In the genomic region with DNA sequence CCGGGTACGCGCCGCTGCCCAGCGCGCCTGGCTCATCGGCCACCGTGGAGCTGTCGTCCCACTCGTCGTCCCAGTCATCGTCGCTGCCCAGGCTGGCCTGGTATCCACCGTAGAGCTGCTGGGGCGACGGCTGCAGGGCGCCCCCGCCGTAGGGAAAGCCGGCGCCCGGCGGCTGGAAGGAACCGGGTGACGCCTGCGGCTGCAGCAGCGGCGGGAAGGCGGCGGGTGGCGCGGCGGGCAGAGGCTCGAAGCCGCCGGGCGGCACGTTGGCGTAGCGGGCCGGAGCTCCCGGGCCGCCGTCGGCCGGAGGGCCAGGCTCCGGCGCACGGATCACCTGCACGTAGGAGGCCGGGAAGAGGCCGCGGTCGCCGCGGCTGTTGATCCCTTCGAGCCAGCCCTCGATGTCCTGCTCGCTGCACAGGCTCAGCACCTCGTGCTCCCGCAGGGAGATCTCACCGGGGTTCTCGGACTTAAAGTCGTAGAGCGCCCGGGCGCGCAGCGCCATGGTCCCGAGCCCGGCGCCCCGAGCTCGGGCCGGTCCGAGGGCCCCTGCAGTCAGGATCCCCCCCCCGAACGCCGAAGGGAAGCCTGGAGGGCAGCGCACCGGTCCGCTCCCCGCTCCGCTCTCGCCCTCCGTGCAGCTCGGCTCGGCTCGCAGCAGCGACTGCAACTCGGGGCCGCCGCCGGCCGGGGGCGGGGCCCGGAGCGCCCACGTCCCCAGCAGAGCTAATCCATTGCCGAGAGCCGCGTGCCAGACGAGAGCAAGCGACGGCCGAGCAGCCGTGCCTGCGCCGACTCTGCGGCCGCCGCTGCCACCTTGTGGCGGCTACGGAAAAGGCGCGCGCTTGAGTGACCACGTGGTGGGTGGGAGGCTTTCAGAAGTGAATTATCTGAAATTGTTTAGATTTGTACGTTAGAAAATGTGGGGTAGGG, we compare ENCODE assay signal across 8 mouse cellular contexts. TPM values are rescaled to one million over a fixed set of nuclear protein-coding genes. Genes with fewer than 3 reads are reported as not detected.
DNase-seq lines count a peak whose midpoint lies in the region; ATAC-seq and TF ChIP-seq lines count a peak whose summit lies in the region.

A gene (minus strand): TSS at position 674 of the 933 bp plus-strand sequence.

- H3K9me3 ChIP-seq in E14TG2a.4 (ENCODE audit: low read length), result no peaks in the 10 kb centered on the region
- H3K9me3 ChIP-seq in forebrain, embryonic 12.5 days, result no peaks in the 10 kb centered on the region
- H3K9me3 ChIP-seq in heart, embryonic 16.5 days (replicated peaks; ENCODE audit: control insufficient read depth, low read length), result no peaks in the 10 kb centered on the region
- H3K9me3 ChIP-seq in liver, embryonic 14.5 days (ENCODE audit: control insufficient read depth, low read length), result no peaks in the 10 kb centered on the region
- H3K9me3 ChIP-seq in stomach, embryonic 15.5 days, result no peaks in the 10 kb centered on the region

- WGBS in forebrain, embryonic 12.5 days, result under 1% methylated on average over 97 of the region's 119 CpGs
- WGBS in heart, embryonic 16.5 days, result under 1% methylated on average over 119 of the region's 119 CpGs
- WGBS in liver, embryonic 14.5 days (ENCODE audit: insufficient replicate concordance), result under 1% methylated on average over 100 of the region's 119 CpGs
- WGBS in stomach, embryonic 15.5 days, result under 1% methylated on average over 112 of the region's 119 CpGs

- peak; percentile 95 for ATAC-seq in forebrain, embryonic 12.5 days (ENCODE audit: low FRiP score)
- peak; percentile 89 for ATAC-seq in heart, embryonic 16.5 days (replicated peaks; ENCODE audit: extremely low read depth, insufficient read depth, low FRiP score)
- ATAC-seq in liver, embryonic 14.5 days (ENCODE audit: insufficient read depth), result peak; percentile 88
- ATAC-seq in stomach, embryonic 15.5 days (ENCODE audit: insufficient read depth, low FRiP score, low read depth), result peak; percentile 89

- no peak for TF ChIP-seq EP300 in liver, embryonic 14.5 days (IDR thresholded peaks at IDR 0.05; ENCODE audit: low read depth)

- peaks cover 25% of the 10 kb centered on the region for H3K36me3 ChIP-seq in E14TG2a.4 (ENCODE audit: insufficient read depth, low read length)
- no peaks in the 10 kb centered on the region for H3K36me3 ChIP-seq in forebrain, embryonic 12.5 days (replicated peaks)
- H3K36me3 ChIP-seq in heart, embryonic 16.5 days (ENCODE audit: control insufficient read depth, insufficient read depth), result no peaks in the 10 kb centered on the region
- no peaks in the 10 kb centered on the region; the same call in 1 of the 2 replicates for H3K36me3 ChIP-seq in liver, embryonic 14.5 days (replicated peaks; ENCODE audit: control insufficient read depth, insufficient read depth, low read depth)
- no peaks in the 10 kb centered on the region for H3K36me3 ChIP-seq in stomach, embryonic 15.5 days

- peak within 1 kb of the TSS; percentile 87 for H3K4me2 ChIP-seq in forebrain, embryonic 12.5 days
- peak within 1 kb of the TSS; percentile 84 for H3K4me2 ChIP-seq in heart, embryonic 16.5 days (ENCODE audit: low read depth, low read length)
- H3K4me2 ChIP-seq in liver, embryonic 14.5 days (ENCODE audit: low read depth), result peak within 1 kb of the TSS; percentile 90
- peak within 1 kb of the TSS; percentile 86 for H3K4me2 ChIP-seq in stomach, embryonic 15.5 days

- H3K4me1 ChIP-seq in E14TG2a.4 (replicated peaks; ENCODE audit: low read depth, low read length), result peaks cover 56% of the 10 kb centered on the region
- H3K4me1 ChIP-seq in forebrain, embryonic 12.5 days, result peaks cover 44% of the 10 kb centered on the region
- peaks cover 31% of the 10 kb centered on the region for H3K4me1 ChIP-seq in heart, embryonic 16.5 days (ENCODE audit: control insufficient read depth, insufficient read depth, low read length)
- peaks cover 0 to 17% of the 10 kb centered on the region in 2 experiments; a peak in 3 of 4 replicates for H3K4me1 ChIP-seq in liver, embryonic 14.5 days (replicated peaks; ENCODE audit: control insufficient read depth in 2 of 2, insufficient read depth in 2 of 2, low read length in 1 of 2)
- H3K4me1 ChIP-seq in stomach, embryonic 15.5 days, result peaks cover 36% of the 10 kb centered on the region

- TF ChIP-seq CTCF in E14TG2a.4 (conservative IDR thresholded peaks at IDR 0.05; ENCODE audit: low read length), result no peak
- peak; percentile 91 for TF ChIP-seq CTCF in liver, embryonic 14.5 days (IDR thresholded peaks at IDR 0.05; ENCODE audit: low read depth)

- H3K27me3 ChIP-seq in E14TG2a.4 (ENCODE audit: insufficient read depth, low read length), result peaks cover 32% of the 10 kb centered on the region
- H3K27me3 ChIP-seq in forebrain, embryonic 12.5 days, result no peaks in the 10 kb centered on the region
- no peaks in the 10 kb centered on the region for H3K27me3 ChIP-seq in heart, embryonic 16.5 days (ENCODE audit: control insufficient read depth, insufficient read depth, low read length)
- H3K27me3 ChIP-seq in liver, embryonic 14.5 days (ENCODE audit: control insufficient read depth, insufficient read depth, low read length), result no peaks in the 10 kb centered on the region
- no peaks in the 10 kb centered on the region for H3K27me3 ChIP-seq in stomach, embryonic 15.5 days (replicated peaks)

- H3K4me3 ChIP-seq in E14TG2a.4 (replicated peaks; ENCODE audit: low read length), result peak within 1 kb of the TSS; percentile 94
- H3K4me3 ChIP-seq in forebrain, embryonic 12.5 days (replicated peaks), result peak within 1 kb of the TSS; percentile 76
- H3K4me3 ChIP-seq in heart, embryonic 16.5 days (ENCODE audit: low read length), result peak within 1 kb of the TSS; percentile 88
- peak within 1 kb of the TSS; percentile 49 to 77 for H3K4me3 ChIP-seq in liver, embryonic 14.5 days (ENCODE audit: insufficient read depth in 1 of 2, low read depth in 2 of 2, low read length in 2 of 2)
- H3K4me3 ChIP-seq in stomach, embryonic 15.5 days (replicated peaks), result peak within 1 kb of the TSS; percentile 91

- H3K27ac ChIP-seq in forebrain, embryonic 12.5 days, result peak within 1 kb of the TSS; percentile 88
- H3K27ac ChIP-seq in heart, embryonic 16.5 days (ENCODE audit: low read length), result peak within 1 kb of the TSS; percentile 95
- no peak within 1 kb of the TSS; the same call in 1 of the 2 replicates for H3K27ac ChIP-seq in liver, embryonic 14.5 days
- peak within 1 kb of the TSS; percentile 90 for H3K27ac ChIP-seq in stomach, embryonic 15.5 days

- peak; percentile 83 for DNase-seq in c-Kit-positive CD71-positive TER-119-positive erythroid progenitor cells, embryonic 14.5 days (ENCODE audit: low spot score)
- peak; percentile 93 to 96 for DNase-seq in kidney, postnatal 36 days
- DNase-seq in liver, embryonic 14.5 days (ENCODE audit: low read depth in 3 of 3, low spot score in 3 of 3), result peak; percentile 77 to 80 (median 79)
- peak; percentile 91 for DNase-seq in neural tube, embryonic 10.5 days (ENCODE audit: extremely low spot score, low spot score)

- H3K9ac ChIP-seq in forebrain, embryonic 12.5 days, result peak within 1 kb of the TSS; percentile 86
- peak within 1 kb of the TSS; percentile 97 for H3K9ac ChIP-seq in heart, embryonic 16.5 days (ENCODE audit: low read length)
- peak within 1 kb of the TSS; percentile 71 for H3K9ac ChIP-seq in liver, embryonic 14.5 days (replicated peaks)
- H3K9ac ChIP-seq in stomach, embryonic 15.5 days, result peak within 1 kb of the TSS; percentile 76

RNA-seq across cellular contexts. Expression of the gene that starts here (rescaled TPM):
- 15.3 and 18.2 TPM in 2 replicates for polyA plus RNA-seq in forebrain, embryonic 12.5 days (2016; fragmentation: Nextera tagmentation; extraction: Ambion mirVana)
- polyA plus RNA-seq in heart, embryonic 16.5 days (2015; fragmentation: Nextera tagmentation; extraction: Ambion mirVana), result 10.7 and 11.8 TPM in 2 replicates
- 3.0 and 3.8 TPM in 2 replicates for polyA plus RNA-seq in liver, embryonic 14.5 days (2012; rRNA removed)
- 5.9 and 6.2 TPM in 2 replicates for polyA plus RNA-seq in liver, embryonic 14.5 days (2014; fragmentation: Nextera tagmentation; extraction: Ambion mirVana)
- polyA plus RNA-seq in stomach, embryonic 15.5 days (2015; fragmentation: Nextera tagmentation; extraction: Ambion mirVana), result 22.9 and 24.5 TPM in 2 replicates
